Mouse (Mus musculus): ENCODE data around the gene Ubl5. TPM values are rescaled to one million over a fixed set of nuclear protein-coding genes. Genes with fewer than 3 reads are reported as not detected.

Gene Ubl5
- polyA plus RNA-seq, 1 experiment = 77.8 TPM

GRCm38 (mm10) chr9:20642896-20643466, 303 bp downstream of the Ubl5 start:
- TF ChIP-seq CTCF (IDR thresholded peaks at IDR 0.05; ENCODE audit: extremely low read depth, insufficient read length, insufficient replicate concordance, low read depth, low read length) (no peak; the same call in 1 of the 2 replicates), POLR2A (IDR thresholded peaks at IDR 0.05; ENCODE audit: low read depth, low read length) (0 out of 2 replicates have a peak, but pooled peaks have one; percentile 17)
- Histone ChIP-seq H3K36me3 (ENCODE audit: control insufficient read depth, insufficient read depth, low read length) (peaks cover 15% of the 10 kb centered on the region), H3K4me3 (ENCODE audit: low read depth, low read length) (peak overlapping the region; percentile 88), H3K27me3 (ENCODE audit: control insufficient read depth, insufficient read depth, low read length) (no peaks in the 10 kb centered on the region), H3K4me1 (ENCODE audit: control insufficient read depth, insufficient read depth, insufficient read length, low read length) (peaks cover 2% of the 10 kb centered on the region; the same call in 1 of the 2 replicates), H3K27ac (ENCODE audit: insufficient read depth, low read depth, low read length) (peak overlapping the region; percentile 73)
- WGBS = under 1% methylated on average over 30 of the region's 30 CpGs

- peak overlapping the region; percentile 73 for H3K27ac ChIP-seq (ENCODE audit: insufficient read depth, low read depth, low read length)
Measured at GRCm38 (mm10) chr9:20643781-20644180, 1.1 kb downstream of the Ubl5 start.

GRCm38 (mm10) chr9:20644360-20645081, 1.8 kb downstream of the Ubl5 start, which contains the start of gene Fbxl12:
Fbxl12 (minus strand) TSS chr9:20644767.
- Histone ChIP-seq H3K27me3 (ENCODE audit: control insufficient read depth, insufficient read depth, low read length) (no peaks in the 10 kb centered on the region), H3K36me3 (ENCODE audit: control insufficient read depth, insufficient read depth, low read length) (peaks cover 2% of the 10 kb centered on the region; the same call in 1 of the 2 replicates), H3K4me3 (ENCODE audit: low read depth, low read length) (peak within 1 kb of the TSS; percentile 88), H3K4me1 (ENCODE audit: control insufficient read depth, insufficient read depth, insufficient read length, low read length) (peaks cover 2% of the 10 kb centered on the region; the same call in 1 of the 2 replicates), H3K27ac (ENCODE audit: insufficient read depth, low read depth, low read length) (peak within 1 kb of the TSS; percentile 73)
- under 1% methylated on average over 43 of the region's 43 CpGs for WGBS
- TF ChIP-seq CTCF (IDR thresholded peaks at IDR 0.05; ENCODE audit: extremely low read depth, insufficient read length, insufficient replicate concordance, low read depth, low read length) = no peak
- TF ChIP-seq POLR2A (IDR thresholded peaks at IDR 0.05; ENCODE audit: low read depth, low read length) = peak; percentile 66; the same call in 1 of the 2 replicates

More at GRCm38 (mm10) chr9:20643781-20644180, 1.1 kb downstream of the Ubl5 start:
- Histone ChIP-seq H3K4me1 (ENCODE audit: control insufficient read depth, insufficient read depth, insufficient read length, low read length) (peaks cover 2% of the 10 kb centered on the region; the same call in 1 of the 2 replicates), H3K36me3 (ENCODE audit: control insufficient read depth, insufficient read depth, low read length) (peaks cover 8% of the 10 kb centered on the region), H3K4me3 (ENCODE audit: low read depth, low read length) (peak overlapping the region; percentile 88), H3K27me3 (ENCODE audit: control insufficient read depth, insufficient read depth, low read length) (no peaks in the 10 kb centered on the region)
- WGBS = under 1% methylated on average over 13 of the region's 13 CpGs
- no peak for TF ChIP-seq POLR2A (IDR thresholded peaks at IDR 0.05; ENCODE audit: low read depth, low read length)
- no peak for TF ChIP-seq CTCF (IDR thresholded peaks at IDR 0.05; ENCODE audit: extremely low read depth, insufficient read length, insufficient replicate concordance, low read depth, low read length)

- peak overlapping the region; percentile 73 for H3K27ac ChIP-seq (ENCODE audit: insufficient read depth, low read depth, low read length)
- 2% methylated on average over 17 of the region's 17 CpGs for WGBS
- H3K27me3 ChIP-seq (ENCODE audit: control insufficient read depth, insufficient read depth, low read length) = no peaks in the 10 kb centered on the region
- peaks cover 2% of the 10 kb centered on the region; the same call in 1 of the 2 replicates for H3K4me1 ChIP-seq (ENCODE audit: control insufficient read depth, insufficient read depth, insufficient read length, low read length)
- no peak for TF ChIP-seq CTCF (IDR thresholded peaks at IDR 0.05; ENCODE audit: extremely low read depth, insufficient read length, insufficient replicate concordance, low read depth, low read length)
- TF ChIP-seq POLR2A (IDR thresholded peaks at IDR 0.05; ENCODE audit: low read depth, low read length) = peak; percentile 37; the same call in 1 of the 2 replicates
- no peaks in the 10 kb centered on the region; the same call in 1 of the 2 replicates for H3K36me3 ChIP-seq (ENCODE audit: control insufficient read depth, insufficient read depth, low read length)
- H3K4me3 ChIP-seq (ENCODE audit: low read depth, low read length) = peak overlapping the region; percentile 88
Measured at GRCm38 (mm10) chr9:20645121-20645520, 2.4 kb downstream of the Ubl5 start.

GRCm38 (mm10) chr9:20651602-20652259, 9.1 kb downstream of the Ubl5 start, which contains the start of gene Pin1:
Pin1 (plus strand) TSS chr9:20652095.
- Histone ChIP-seq H3K27me3 (ENCODE audit: control insufficient read depth, insufficient read depth, low read length) (no peaks in the 10 kb centered on the region), H3K36me3 (ENCODE audit: control insufficient read depth, insufficient read depth, low read length) (peaks cover 5% of the 10 kb centered on the region; the same call in 1 of the 2 replicates), H3K4me3 (ENCODE audit: low read depth, low read length) (peak within 1 kb of the TSS; percentile 81), H3K27ac (ENCODE audit: insufficient read depth, low read depth, low read length) (peak within 1 kb of the TSS; percentile 7; the same call in 1 of the 2 replicates), H3K4me1 (ENCODE audit: control insufficient read depth, insufficient read depth, insufficient read length, low read length) (peaks cover 3% of the 10 kb centered on the region; the same call in 1 of the 2 replicates)
- TF ChIP-seq POLR2A (IDR thresholded peaks at IDR 0.05; ENCODE audit: low read depth, low read length) = no peak
- TF ChIP-seq CTCF (IDR thresholded peaks at IDR 0.05; ENCODE audit: extremely low read depth, insufficient read length, insufficient replicate concordance, low read depth, low read length) = no peak
- under 1% methylated on average over 45 of the region's 45 CpGs for WGBS

GRCm38 (mm10) chr9:20652260-20652658, 9.6 kb downstream of the Ubl5 start:
- peaks cover 8% of the 10 kb centered on the region; the same call in 1 of the 2 replicates for H3K36me3 ChIP-seq (ENCODE audit: control insufficient read depth, insufficient read depth, low read length)
- peaks cover 3% of the 10 kb centered on the region; the same call in 1 of the 2 replicates for H3K4me1 ChIP-seq (ENCODE audit: control insufficient read depth, insufficient read depth, insufficient read length, low read length)
- H3K27ac ChIP-seq (ENCODE audit: insufficient read depth, low read depth, low read length) = no peak overlapping the region
- H3K4me3 ChIP-seq (ENCODE audit: low read depth, low read length) = peak overlapping the region; percentile 81
- TF ChIP-seq POLR2A (IDR thresholded peaks at IDR 0.05; ENCODE audit: low read depth, low read length) = no peak
- WGBS = 1% methylated on average over 25 of the region's 25 CpGs
- H3K27me3 ChIP-seq (ENCODE audit: control insufficient read depth, insufficient read depth, low read length) = no peaks in the 10 kb centered on the region

Data from small intestine, adult 2 months (tissue).